14 mouse cellular contexts compared by ENCODE assay signal in the genomic region with DNA sequence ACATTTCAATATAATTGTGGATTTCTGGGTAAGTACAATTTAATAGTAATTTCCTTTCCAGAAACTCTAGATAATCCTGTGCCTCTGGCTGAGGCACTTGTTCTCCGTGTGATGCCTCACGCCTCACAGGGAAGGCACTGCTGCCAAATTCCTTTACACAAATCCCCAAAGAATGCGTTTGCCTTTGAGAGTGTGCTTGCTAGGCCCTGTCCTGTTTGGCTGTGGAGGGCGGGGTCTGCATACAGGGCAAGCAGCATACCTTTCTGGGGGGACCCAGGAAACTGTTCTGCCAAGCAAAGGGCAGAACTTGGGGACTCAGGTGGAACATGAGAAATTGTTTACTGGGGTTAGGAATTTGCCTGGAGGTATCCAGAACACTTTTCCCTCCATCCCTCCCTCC. TPM values are rescaled to one million over a fixed set of nuclear protein-coding genes. Genes with fewer than 3 reads are reported as not detected.
DNase-seq lines count a peak whose midpoint lies in the region; ATAC-seq and TF ChIP-seq lines count a peak whose summit lies in the region.
"Had no signal": no experiment of that assay in that cellular context is flagged by ENCODE, and none has a peak within 500 bp of the region (broad histone marks: within the 10 kb centered on the region; RNA-seq: fewer than 3 reads in every experiment).

No protein-coding gene starts in this region.

- H3K9ac ChIP-seq in lung, embryonic 15.5 days, result no peak overlapping the region
- no peak overlapping the region for H3K9ac ChIP-seq in embryonic facial prominence, embryonic 15.5 days
- H3K9ac ChIP-seq: liver, embryonic 14.5 days had no signal

- ATAC-seq in lung, embryonic 15.5 days (ENCODE audit: borderline replicate concordance, extremely low read depth, low FRiP score, low TSS enrichment), result peak; percentile 27; the same call in 1 of the 2 replicates
- ATAC-seq in Patski, result peak; percentile 89
- peak; percentile 34; the same call in 1 of the 2 replicates for ATAC-seq in embryonic facial prominence, embryonic 15.5 days (ENCODE audit: insufficient number of reproducible peaks, low FRiP score, low TSS enrichment, low read depth)
- no peak for ATAC-seq in frontal cortex, adult (ENCODE audit: low TSS enrichment)

- H3K36me3 ChIP-seq in lung, embryonic 15.5 days, result no peaks in the 10 kb centered on the region
- no peaks in the 10 kb centered on the region for H3K36me3 ChIP-seq in embryonic facial prominence, embryonic 15.5 days
- H3K36me3 ChIP-seq: hindbrain, embryonic 10.5 days had no signal

- H3K27ac ChIP-seq in lung, embryonic 15.5 days, result no peak overlapping the region
- no peak overlapping the region for H3K27ac ChIP-seq in embryonic facial prominence, embryonic 15.5 days (replicated peaks)
- H3K27ac ChIP-seq: hindbrain, embryonic 10.5 days; liver, embryonic 14.5 days had no signal

- CTCF ChIA-PET in Patski (lab: Charles Lee), result interaction anchor here (1.6 to 3.0 kb wide), 2 partner anchors 12 to 17 kb away, joined by 4 to 13 read pairs; partner anchors contain the start of gene Scel

- POLR2A ChIA-PET in Patski (lab: Charles Lee), result interaction anchor here (0.7 to 1.5 kb wide), 2 partner anchors 12 to 38 kb away, joined by 3 to 6 read pairs; partner anchors contain the start of gene Scel

- DNase-seq in embryo, embryonic 10 days (ENCODE audit: low spot score), result peak; percentile 58
- no peak for DNase-seq in embryo, embryonic 10.5 days (ENCODE audit: low spot score)
- no peak for DNase-seq in lung, adult 18-20 months
- DNase-seq in Patski (ENCODE audit: low read depth, low spot score), result no peak
- no peak for DNase-seq in layer of hippocampus, postnatal 36 days
- DNase-seq: thymus, postnatal 14 days had no signal

- WGBS in lung, embryonic 15.5 days, result 23% methylated on average over 4 of the region's 4 CpGs
- WGBS in embryonic facial prominence, embryonic 15.5 days, result 10% methylated on average over 4 of the region's 4 CpGs

- in situ Hi-C loops in Patski (cut with MboI; ENCODE audit: low pct_unique_long_range_greater_than_20kb), result loop anchor here (25.0 kb wide), 1 partner anchor 414 kb away; the partner anchor contains the start of gene Fbxl3

- no peak overlapping the region for H3K4me3 ChIP-seq in lung, embryonic 15.5 days
- H3K4me3 ChIP-seq in embryonic facial prominence, embryonic 15.5 days (replicated peaks), result no peak overlapping the region
- H3K4me3 ChIP-seq: erythroblast, embryonic 14.5 days; hindbrain, embryonic 10.5 days had no signal

- no peak for TF ChIP-seq CTCF in Patski (IDR thresholded peaks at IDR 0.05)

- H3K27me3 ChIP-seq in lung, embryonic 15.5 days, result no peaks in the 10 kb centered on the region
- H3K27me3 ChIP-seq in Patski, result no peaks in the 10 kb centered on the region
- H3K27me3 ChIP-seq in embryonic facial prominence, embryonic 15.5 days, result peaks cover 3% of the 10 kb centered on the region; the same call in 1 of the 2 replicates

- peaks cover 6% of the 10 kb centered on the region; the same call in 1 of the 2 replicates for H3K4me1 ChIP-seq in lung, embryonic 15.5 days
- H3K4me1 ChIP-seq in embryonic facial prominence, embryonic 15.5 days, result peaks cover 12% of the 10 kb centered on the region

- no peak overlapping the region for H3K4me2 ChIP-seq in lung, embryonic 15.5 days
- H3K4me2 ChIP-seq in embryonic facial prominence, embryonic 15.5 days (replicated peaks), result no peak overlapping the region

- H3K9me3 ChIP-seq in lung, embryonic 15.5 days, result no peaks in the 10 kb centered on the region
- H3K9me3 ChIP-seq in embryonic facial prominence, embryonic 15.5 days (replicated peaks), result no peaks in the 10 kb centered on the region
- H3K9me3 ChIP-seq: hindbrain, embryonic 10.5 days had no signal

RNA-seq across cellular contexts. Expression of gene Scel, which starts 12.2 kb away (rescaled TPM):
- polyA plus RNA-seq in lung, embryonic 15.5 days (2015; fragmentation: Nextera tagmentation; extraction: Ambion mirVana), result 0.89 and 1.5 TPM in 2 replicates
- 66.6 TPM for polyA plus RNA-seq in Patski (2021)
- polyA plus RNA-seq in embryonic facial prominence, embryonic 15.5 days (2015; fragmentation: Nextera tagmentation; extraction: Ambion mirVana), result 16.6 and 20.2 TPM in 2 replicates
- total RNA-seq in layer of hippocampus, postnatal 36 days (2021), result under 1 TPM; 0.50 to 0.71 TPM
- total RNA-seq: adrenal gland, postnatal 14 days; megakaryocyte-erythroid progenitor cell, adult 5-6 weeks had no signal
- polyA plus RNA-seq: erythroblast, embryonic 14.5 days had no signal
